In genomic region chr14:47513606-47514005, GRCm38 (mm10) we compare ENCODE assay signal across 21 mouse cellular contexts. TPM values are rescaled to one million over a fixed set of nuclear protein-coding genes. Genes with fewer than 3 reads are reported as not detected.
DNase-seq lines count a peak whose midpoint lies in the region; ATAC-seq and TF ChIP-seq lines count a peak whose summit lies in the region.
"Had no signal": no experiment of that assay in that cellular context is flagged by ENCODE, and none has a peak within 500 bp of the region (broad histone marks: within the 10 kb centered on the region; RNA-seq: fewer than 3 reads in every experiment).

No protein-coding gene starts in this region.

- DNase-seq in frontal cortex, postnatal 36 days (ENCODE audit: low spot score in 2 of 2) = peak; percentile 49 to 81
- no peak for DNase-seq in frontal cortex, postnatal 10 days (ENCODE audit: low spot score in 2 of 2)
- peak; percentile 49 for DNase-seq in right cerebral cortex, postnatal 25 days
- DNase-seq in right cerebral cortex, postnatal 4 days = no peak
- no peak for DNase-seq in liver, embryonic 14.5 days (ENCODE audit: low read depth in 3 of 3, low spot score in 3 of 3)
- DNase-seq in heart, adult 18-20 months = no peak
- no peak for DNase-seq in layer of hippocampus, postnatal 25 days (ENCODE audit: extremely low spot score in 1 of 2, low spot score in 1 of 2)
- DNase-seq in retina, embryonic 14.5 days (ENCODE audit: low spot score) = no peak
- DNase-seq: adrenal gland, adult 2 months; cerebellum, adult 11 months; cerebellum, postnatal 36 days; gastrocnemius, postnatal 14 days; heart, postnatal 36 days; lung, postnatal 36 days had no signal

- TF ChIP-seq CTCF in liver, embryonic 14.5 days (IDR thresholded peaks at IDR 0.05; ENCODE audit: low read depth) = no peak

- H3K4me1 ChIP-seq in liver, embryonic 14.5 days (replicated peaks; ENCODE audit: control insufficient read depth in 2 of 2, insufficient read depth in 2 of 2, low read length in 1 of 2) = peaks cover 47 to 54% of the 10 kb centered on the region in 2 experiments

- H3K9me3 ChIP-seq in liver, embryonic 14.5 days (ENCODE audit: control insufficient read depth, low read length) = no peaks in the 10 kb centered on the region
- H3K9me3 ChIP-seq: heart, embryonic 12.5 days; neural tube, embryonic 13.5 days had no signal

- H3K27ac ChIP-seq in liver, embryonic 14.5 days = peak overlapping the region; percentile 35
- H3K27ac ChIP-seq: neural tube, embryonic 13.5 days had no signal

- TF ChIP-seq EP300 in liver, embryonic 14.5 days (IDR thresholded peaks at IDR 0.05; ENCODE audit: low read depth) = no peak

- no peaks in the 10 kb centered on the region for H3K27me3 ChIP-seq in liver, embryonic 14.5 days (ENCODE audit: control insufficient read depth, insufficient read depth, low read length)
- H3K27me3 ChIP-seq: heart, embryonic 12.5 days; neural tube, embryonic 13.5 days had no signal

- no peak overlapping the region for H3K4me2 ChIP-seq in liver, embryonic 14.5 days (ENCODE audit: low read depth)
- H3K4me2 ChIP-seq: heart, embryonic 12.5 days; midbrain, embryonic 11.5 days; neural tube, embryonic 13.5 days had no signal

- WGBS in liver, embryonic 14.5 days (ENCODE audit: insufficient replicate concordance) = 84% methylated on average over 3 of the region's 3 CpGs

- H3K4me3 ChIP-seq in liver, embryonic 14.5 days (ENCODE audit: insufficient read depth in 1 of 2, low read depth in 2 of 2, low read length in 2 of 2) = no peak overlapping the region
- H3K4me3 ChIP-seq: erythroblast, embryonic 14.5 days; heart, embryonic 12.5 days; neural tube, embryonic 13.5 days had no signal

- H3K36me3 ChIP-seq in liver, embryonic 14.5 days (replicated peaks; ENCODE audit: control insufficient read depth, insufficient read depth, low read depth) = peaks cover 13% of the 10 kb centered on the region
- H3K36me3 ChIP-seq: heart, embryonic 12.5 days; neural tube, embryonic 13.5 days had no signal

- ATAC-seq in liver, embryonic 14.5 days (ENCODE audit: insufficient read depth) = no peak
- ATAC-seq: forebrain, embryonic 14.5 days; hindbrain, embryonic 16.5 days; intestine, postnatal 0 days had no signal

- H3K9ac ChIP-seq in liver, embryonic 14.5 days (replicated peaks) = no peak overlapping the region
- H3K9ac ChIP-seq: heart, embryonic 12.5 days; neural tube, embryonic 13.5 days had no signal

RNA-seq across cellular contexts. Expression of gene Atg14, which starts 56.8 kb away (rescaled TPM):
- 3.0 and 3.7 TPM in 2 replicates for polyA plus RNA-seq in liver, embryonic 14.5 days (2012; rRNA removed)
- polyA plus RNA-seq in liver, embryonic 14.5 days (2014; fragmentation: Nextera tagmentation; extraction: Ambion mirVana) = 5.9 and 6.1 TPM in 2 replicates
- 10 to 100 TPM in 1 of 2 experiments, 1 to 10 TPM in 1; 9.4 to 10.3 TPM for total RNA-seq in heart, adult 18-20 months (2021)
- total RNA-seq in layer of hippocampus, postnatal 25 days (2021) = 10 to 100 TPM; 16.6 to 17.9 TPM

Comparison
In these comparisons a context has a peak if more than half of its experiments do, and no peak if none do; other contexts are left out.
1. DNase-seq: peak in frontal cortex, postnatal 36 days (2 of 2) and right cerebral cortex, postnatal 25 days (single experiment); none in frontal cortex, postnatal 10 days (0 of 2), right cerebral cortex, postnatal 4 days (single experiment), liver, embryonic 14.5 days (0 of 3), heart, adult 18-20 months (0 of 2), layer of hippocampus, postnatal 25 days (0 of 2) and retina, embryonic 14.5 days (single experiment).